Mouse (Mus musculus): ENCODE measurements at regions not wholly inside any gene's neighbourhood (a gene's known extent, or its start where the extent isn't known, plus 50 kb on each side); places are given as distances from the start of the nearest gene placed in this dataset.

DNA sequence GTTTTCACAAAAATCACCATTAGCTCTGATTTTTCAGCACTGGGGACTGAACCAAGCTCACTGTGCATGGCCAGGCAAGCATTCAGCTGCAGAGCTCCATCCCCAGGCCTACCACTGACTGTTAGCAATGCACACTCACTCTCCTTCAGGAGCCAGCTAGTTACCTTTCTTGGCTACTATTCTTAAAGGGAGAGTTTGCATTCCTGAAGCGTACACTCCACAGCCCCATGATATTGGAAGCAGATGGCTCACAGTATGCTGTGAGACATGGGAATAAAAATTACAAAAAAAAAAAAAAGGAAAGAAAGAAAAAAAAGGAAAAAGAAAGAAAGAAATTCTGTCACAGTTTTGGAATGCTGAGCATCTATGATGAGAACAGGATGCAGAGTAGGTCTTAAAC, 352.8 kb downstream of the Sorl1 start:
- no peak for ATAC-seq (replicated peaks; ENCODE audit: low read depth, poor library complexity, severe bottlenecking)

DNA sequence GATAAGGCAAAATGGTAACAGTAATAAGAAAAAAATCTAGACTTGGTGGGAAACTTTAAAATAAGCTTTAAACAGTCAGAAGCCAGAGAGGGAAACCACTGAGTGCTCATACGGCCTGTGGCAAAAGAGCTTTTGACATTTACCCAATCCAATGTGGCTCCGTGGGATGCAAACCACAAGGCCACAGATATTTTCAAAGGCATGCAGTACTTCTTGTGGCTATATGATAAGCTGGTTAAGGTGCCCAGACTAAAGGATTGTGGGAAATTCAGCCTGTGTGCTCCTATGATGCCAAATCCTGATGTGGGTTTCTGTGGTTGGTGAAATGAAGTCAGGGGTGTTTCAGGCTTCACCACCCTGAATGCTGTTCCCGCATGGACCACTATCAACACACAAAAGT, 355.8 kb downstream of the Sorl1 start:
- ATAC-seq (replicated peaks; ENCODE audit: low read depth, poor library complexity, severe bottlenecking): no peak

DNA sequence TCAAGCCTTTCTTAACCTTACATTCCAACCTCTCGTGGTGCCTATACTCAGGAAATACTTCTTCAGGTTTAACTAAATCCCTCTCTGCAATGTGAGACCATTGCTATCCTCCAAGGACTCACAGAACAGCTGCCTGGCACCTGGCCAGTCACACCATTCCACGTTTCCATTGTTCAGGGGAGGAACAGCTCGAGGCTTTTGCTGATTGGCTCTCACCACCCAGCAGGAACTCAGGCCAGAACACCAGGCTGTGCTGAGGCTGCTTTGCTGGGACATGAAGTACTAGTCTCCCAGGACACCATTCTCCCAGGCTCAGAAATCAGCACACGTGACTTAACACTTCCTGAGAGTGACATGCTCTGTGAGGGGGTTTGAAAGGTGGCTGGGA, 357.6 kb downstream of the Sorl1 start:
- ATAC-seq (replicated peaks; ENCODE audit: low read depth, poor library complexity, severe bottlenecking): no peak

DNA sequence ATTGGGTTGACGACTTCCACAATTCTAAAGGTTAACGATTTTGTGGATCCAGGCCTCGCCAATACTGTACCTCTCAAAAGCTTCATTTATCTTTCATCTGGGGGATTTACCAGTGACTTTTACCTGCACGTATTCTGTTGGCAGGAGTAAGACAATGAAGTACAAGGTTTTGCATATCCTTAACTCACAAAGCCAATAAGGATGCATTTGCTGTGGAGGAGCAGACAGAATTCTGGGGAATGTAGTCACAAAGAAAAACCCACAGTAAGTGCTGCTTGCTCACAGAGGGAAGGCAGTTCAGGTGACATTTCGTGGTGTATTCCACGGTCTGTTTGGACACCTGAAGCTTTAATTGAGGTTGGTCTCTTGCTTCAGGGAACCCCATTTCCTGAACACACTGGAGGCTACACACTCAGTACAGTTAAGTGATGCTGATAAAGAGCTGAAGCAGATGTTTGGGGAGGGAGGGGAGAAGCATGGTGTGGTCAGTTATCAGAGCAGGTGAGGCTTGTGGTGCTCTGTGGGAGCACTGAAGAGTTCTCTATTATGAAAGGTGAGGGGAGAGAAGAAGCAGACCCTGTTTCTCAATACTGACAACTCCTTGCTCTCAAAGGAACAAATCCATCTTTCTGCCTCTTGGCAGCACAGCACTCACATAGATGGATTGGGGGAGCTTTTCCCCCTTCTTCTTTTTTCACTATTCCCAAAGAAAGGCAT, 358.1 kb downstream of the Sorl1 start:
- no peak for ATAC-seq (replicated peaks; ENCODE audit: low read depth, poor library complexity, severe bottlenecking)

DNA sequence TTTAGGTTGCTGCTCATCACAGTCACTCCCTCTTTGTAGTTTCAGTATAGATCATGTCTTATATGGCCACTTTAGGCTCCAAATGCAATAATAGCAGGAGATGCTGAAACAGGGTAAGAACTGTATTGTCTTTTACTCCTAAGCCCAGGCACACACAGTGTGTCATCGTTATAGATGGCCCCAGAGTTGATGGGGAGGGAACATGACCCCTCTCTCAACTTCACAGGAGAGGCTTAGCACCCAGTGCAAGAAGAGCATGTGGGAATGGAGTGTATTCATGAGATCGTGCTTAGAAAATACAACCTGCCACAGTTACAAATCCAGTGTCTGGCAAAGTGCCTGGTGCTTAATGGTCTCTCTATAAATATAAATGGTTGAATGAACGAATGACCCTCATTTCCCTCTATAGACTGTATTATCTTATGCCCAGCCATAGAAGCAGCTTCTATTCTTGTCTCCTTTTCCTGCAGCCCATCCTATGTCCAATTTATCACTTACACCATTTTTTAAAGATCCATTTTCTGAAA, 363.0 kb downstream of the Sorl1 start:
- no peak for ATAC-seq (replicated peaks; ENCODE audit: low read depth, poor library complexity, severe bottlenecking)

DNA sequence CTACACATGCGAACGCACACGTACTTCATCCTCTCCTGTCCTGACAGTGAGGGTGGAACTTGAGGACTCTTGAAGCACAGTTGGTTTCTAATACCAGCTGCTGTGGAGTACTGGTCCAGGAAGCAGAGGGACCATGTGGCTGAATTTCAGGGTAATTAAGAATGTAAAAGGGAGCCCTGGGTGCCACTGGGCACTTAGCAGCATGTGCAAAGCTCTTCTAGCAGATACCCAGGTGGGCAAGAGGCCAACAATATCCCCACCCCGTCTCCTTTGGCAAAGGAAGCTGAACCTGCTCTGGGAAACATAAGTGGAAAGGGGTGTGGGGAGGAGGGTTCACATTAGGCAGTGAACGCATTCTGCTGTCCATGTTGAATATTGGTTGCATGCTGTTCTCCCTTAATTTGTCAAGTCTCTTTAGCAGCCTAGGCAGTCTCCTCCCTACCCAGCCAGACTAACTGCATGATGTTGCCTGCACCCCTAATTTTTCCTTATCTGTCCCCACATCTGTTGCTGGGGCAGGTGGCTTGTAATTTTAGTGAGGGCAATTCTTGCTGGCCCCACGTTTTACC, 369.6 kb downstream of the Sorl1 start:
- no peak for ATAC-seq (replicated peaks; ENCODE audit: low read depth, poor library complexity, severe bottlenecking)

DNA sequence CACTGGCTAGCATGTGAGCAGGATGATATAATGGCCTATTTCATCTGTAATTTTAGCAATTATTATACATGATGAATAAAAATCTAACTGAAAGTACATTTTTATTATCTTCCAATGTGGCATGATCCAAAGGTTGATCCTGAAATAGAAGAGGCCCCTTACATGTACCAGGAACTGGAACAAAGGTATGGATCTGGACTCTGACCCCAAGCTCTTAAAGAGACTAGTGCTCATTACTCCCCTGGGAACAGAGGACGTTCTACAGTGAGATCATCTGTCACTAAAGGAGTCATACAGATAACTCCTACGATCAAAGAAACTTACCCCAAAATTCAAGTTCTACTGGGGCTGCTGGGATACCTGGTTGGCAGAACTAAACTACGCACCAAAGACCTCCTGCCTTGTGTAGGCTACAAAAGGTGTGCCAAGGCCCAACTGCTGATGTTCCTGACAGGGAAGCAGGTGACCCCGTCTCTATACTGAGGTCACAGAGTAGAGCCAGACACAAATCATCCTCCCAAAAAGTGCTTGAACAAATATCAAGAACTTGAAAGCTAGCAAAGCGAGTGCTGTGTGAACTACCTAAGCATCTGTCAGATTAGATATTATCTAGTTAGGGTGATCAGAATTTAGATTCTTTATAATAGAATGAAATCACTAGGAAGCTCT, 378.0 kb downstream of the Sorl1 start:
- ATAC-seq (replicated peaks; ENCODE audit: low read depth, poor library complexity, severe bottlenecking): no peak

DNA sequence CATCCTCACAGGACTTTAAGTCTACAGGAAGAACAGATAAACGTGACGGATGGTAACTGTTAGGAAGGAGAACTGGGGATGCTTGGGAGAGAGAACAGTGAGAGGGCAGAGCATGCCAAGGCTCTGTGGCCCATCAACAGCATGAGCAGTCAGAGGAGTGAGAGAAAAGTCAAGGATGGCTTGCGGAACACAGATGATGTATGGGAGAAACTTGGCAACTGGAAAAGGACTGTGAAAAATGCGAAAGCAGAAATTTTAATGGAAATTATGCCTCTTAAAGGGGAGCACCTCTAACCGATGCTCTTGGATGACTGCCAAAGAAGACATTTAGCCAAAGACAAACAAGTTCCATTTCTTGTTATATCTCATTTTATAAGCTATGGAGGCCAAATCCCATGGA, 382.6 kb downstream of the Sorl1 start:
- no peak for ATAC-seq (replicated peaks; ENCODE audit: low read depth, poor library complexity, severe bottlenecking)

DNA sequence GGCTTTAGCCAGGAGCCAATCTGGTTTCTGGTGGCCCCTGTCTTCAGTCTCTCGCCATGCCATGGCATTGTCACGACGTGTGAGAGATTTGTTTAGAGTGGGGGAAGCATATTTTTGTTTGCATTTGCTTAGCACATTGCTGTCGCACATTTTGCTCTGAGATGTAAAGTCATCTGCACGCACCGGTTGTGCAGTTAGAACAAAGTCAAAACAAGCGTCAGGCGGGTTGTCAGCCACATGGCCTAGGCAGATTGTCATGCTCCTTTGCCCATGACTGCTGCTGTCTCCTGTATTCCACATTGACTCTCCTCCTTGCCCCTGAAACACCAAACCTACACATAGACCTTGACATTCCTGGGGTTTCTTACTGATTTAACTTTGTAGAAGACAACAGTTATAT, 383.6 kb downstream of the Sorl1 start:
- ATAC-seq (replicated peaks; ENCODE audit: low read depth, poor library complexity, severe bottlenecking): no peak

DNA sequence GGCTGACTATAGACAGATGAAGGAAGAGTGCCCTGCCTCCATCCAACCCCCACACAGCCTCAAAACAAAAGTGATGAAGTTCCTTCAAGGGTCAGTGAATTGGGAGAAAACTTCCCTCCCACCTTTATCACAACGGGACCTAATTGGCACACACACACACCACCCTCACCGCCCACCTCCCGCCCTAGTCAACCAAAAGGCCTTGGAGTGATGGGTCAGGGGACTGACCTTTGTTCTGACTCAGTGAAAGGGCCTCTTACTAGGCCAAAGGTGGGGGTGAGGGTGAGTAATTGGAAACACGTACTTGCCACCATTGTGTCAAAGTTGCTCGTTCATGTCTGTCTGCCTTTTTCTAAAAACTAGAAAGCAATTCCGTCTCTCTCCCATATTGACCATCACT, 386.4 kb downstream of the Sorl1 start:
- ATAC-seq (replicated peaks; ENCODE audit: low read depth, poor library complexity, severe bottlenecking): no peak

DNA sequence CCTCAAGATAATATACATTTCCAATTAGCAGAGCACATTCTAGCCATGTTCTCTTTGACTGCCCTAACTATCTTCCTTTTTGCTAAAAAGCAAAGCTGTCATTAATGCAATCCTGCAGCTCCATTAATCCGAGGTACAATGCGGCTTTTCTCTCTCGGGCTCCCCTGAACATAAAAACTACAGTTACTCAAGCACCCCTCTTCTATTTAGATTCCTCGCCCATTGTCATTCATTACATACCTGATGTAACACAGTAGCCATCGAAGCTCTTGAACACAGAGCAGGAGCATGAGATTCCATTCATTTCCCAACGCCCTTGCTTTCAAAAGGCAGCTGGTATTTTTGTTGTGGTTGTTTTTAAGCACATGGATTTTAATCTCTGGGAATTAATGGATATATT, 387.2 kb downstream of the Sorl1 start:
- no peak for ATAC-seq (replicated peaks; ENCODE audit: low read depth, poor library complexity, severe bottlenecking)

DNA sequence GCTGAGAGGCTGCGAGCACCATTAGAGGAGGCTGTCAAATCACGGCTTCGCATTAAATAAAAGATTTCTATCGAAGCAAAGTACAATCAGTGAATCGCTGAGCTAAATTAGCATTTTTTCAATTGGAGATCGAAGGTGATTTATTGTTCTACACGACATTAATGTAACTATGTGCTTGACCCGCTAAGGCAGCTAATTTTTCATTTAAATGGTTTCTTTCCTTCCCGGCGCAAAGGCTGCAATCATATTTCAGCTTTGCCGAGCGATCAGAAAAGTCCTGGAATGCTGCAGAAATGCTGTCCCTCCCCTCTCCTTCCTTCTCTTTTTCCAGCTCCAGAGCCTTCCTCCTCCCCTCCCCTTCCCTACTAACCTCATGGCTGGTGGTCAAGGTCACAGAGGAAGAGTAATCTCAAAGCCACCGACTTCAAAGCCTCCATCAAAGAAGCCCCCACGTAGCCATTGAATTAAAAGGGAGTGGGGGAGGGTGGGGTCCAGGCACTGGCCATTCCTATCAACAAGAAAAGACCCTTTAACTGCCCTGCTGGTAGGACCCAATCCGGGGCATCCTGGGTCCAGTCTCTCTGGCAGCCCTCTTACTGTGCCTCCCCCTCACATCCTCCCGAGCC, 387.8 kb downstream of the Sorl1 start:
- no peak for ATAC-seq (replicated peaks; ENCODE audit: low read depth, poor library complexity, severe bottlenecking)

DNA sequence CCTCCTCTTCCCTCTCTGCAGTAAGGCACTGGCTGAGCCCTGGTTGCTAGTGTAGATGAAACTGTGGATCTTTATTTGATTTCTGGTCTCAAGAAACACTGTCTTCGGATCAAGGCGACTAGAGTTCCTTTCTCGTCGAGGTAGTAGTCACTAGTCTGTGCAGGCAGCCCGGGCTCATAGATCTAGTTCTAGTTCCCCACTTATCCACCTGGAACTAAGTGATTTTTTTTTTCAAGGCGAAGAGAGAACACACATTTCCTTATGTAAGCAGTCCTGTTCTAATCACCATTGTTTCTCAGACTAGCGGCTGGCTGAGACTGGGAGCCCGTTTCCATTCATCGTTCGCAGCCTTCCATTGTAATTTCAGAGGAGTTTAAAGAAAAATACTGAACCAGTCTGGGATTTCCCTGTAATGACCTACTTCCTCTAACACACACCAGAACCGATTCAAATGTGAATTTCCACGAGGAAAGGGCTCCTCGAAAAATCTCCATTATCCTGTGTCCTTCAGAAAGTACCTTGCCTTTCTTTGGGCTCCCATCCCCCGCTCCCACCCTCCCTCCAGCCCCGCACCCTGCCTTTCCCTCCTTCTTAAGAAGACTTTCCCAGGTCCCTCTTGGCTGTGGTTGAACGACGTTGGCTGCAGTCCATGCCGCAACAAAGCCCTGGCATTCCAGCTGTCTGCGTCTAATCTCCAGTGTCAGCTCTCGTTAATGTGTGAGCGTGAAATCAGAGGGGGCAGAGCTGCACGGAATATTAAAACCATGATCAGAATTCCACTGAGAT, 388.5 kb downstream of the Sorl1 start:
- no peak for ATAC-seq (replicated peaks; ENCODE audit: low read depth, poor library complexity, severe bottlenecking)

DNA sequence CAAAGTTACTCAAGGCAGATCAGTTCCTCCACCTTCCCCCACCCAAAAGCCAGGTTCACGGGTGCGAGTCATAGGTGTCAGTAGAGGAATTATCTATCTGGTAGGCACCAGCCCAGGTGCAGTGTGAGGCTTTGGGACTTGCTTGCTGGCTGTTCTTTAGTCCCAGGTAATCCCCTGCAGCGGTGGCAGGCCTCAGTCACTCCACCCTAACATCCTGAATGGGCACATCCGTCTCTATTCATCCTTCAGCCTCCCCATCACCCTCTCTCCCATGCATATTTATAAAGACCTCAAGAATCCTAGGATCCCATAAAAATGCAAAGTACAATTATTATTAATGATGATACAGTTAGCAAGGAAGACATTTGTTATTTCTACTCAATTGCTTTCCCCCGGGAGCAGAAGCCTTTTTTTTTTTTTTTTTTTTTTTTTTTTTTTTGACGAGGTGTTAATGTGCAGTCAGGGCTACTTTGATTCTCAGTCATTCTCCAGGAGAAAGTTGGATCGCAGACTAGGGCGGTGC, 389.1 kb downstream of the Sorl1 start:
- ATAC-seq (replicated peaks; ENCODE audit: low read depth, poor library complexity, severe bottlenecking): no peak

DNA sequence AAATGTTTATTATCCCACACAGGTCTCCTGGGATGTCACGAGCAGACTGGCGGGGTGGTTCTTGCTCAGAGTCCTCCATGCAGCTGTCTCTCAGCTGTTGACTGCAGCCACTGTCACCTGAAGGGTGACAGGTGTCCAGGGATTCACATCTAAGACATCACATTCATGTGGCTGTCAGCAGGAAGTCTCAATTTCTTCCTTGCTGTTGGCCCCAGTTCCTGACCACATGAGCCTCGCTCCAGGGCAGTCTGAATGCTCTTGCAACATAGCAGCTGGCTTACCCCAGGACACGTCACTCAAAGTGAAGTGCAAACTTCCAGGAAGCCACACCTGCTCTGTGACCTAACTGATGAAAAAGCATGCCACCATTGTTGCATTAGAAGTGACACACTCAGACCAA, 402.5 kb downstream of the Sorl1 start:
- no peak for ATAC-seq (replicated peaks; ENCODE audit: low read depth, poor library complexity, severe bottlenecking)

DNA sequence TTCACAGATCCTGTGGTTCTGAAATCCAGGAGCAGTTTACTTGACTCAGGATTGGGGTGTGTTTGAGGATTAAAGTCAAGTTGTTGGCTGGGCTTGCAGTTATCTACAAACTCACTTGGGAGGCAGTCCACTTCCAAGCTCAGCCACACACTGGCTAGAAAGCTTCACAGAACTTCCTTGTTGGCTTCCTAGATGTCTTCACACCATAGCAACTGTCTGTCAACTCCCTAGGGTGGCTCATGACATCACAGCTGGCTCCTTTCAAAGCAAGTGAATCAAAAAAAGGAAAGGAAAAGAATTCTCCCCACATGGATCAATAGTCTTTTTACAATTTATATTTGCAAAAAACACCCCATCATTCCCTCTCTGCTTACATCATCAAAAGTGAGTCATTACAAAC, 408.9 kb downstream of the Sorl1 start:
- ATAC-seq (replicated peaks; ENCODE audit: low read depth, poor library complexity, severe bottlenecking): no peak

DNA sequence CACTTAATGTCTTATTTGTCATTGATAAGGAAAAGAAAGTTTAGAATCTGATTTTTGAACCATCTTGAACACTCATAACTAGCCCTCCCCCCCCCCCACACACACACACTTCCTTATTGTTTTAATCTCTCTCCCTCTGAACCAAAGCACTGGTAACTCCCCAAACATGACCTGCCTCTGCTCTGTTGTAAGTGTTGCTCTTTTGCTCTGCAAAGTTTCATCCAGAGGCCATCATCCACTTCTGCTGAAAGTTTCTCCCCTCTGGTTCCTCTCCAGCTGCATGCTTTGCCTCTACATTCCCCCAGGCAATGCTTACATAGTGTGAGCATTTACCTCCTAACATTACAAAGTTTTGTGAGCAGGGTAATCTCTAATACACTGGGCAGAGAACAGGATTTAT, 418.1 kb downstream of the Sorl1 start:
- no peak for ATAC-seq (replicated peaks; ENCODE audit: low read depth, poor library complexity, severe bottlenecking)

DNA sequence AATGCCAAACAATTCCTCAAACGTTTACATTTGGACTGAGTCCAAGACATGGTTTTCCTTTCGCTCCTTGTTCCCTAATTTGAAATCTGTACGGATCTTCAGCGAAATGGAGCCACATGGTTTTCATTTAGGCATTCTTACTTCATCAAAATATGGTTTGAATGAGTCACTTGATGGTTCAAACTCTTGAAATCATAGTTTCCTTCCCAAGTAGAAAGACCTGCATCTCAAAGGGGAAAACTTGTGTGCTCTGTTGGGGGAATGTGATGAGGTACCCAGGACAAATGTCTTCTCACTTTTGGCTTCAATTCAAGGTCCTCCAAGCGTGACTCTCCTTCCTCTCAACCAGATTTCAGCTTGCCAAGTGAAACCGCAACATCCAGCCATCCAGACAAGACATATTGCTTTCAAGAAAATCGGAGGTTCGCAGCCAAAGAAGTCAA, 418.6 kb downstream of the Sorl1 start:
- no peak for ATAC-seq (replicated peaks; ENCODE audit: low read depth, poor library complexity, severe bottlenecking)

DNA sequence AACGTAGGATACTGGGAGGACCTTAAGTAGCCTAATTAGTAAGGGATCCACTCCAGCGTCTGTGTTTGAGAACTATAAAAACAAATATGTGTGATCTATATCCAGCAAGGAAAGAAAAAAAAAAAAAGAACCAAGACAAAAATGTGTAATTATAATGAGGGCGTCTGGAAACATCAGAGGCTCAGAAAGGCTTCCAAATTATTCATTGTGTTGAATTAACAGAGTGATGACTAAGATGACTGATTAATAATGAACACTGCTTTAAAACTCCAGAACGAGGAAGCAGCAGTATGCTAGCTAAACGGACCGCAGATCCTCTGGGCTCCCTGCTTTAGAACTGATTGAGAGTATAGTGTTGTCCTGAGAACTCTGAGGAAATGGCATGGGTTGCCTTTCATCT, 421.0 kb downstream of the Sorl1 start:
- no peak for ATAC-seq (replicated peaks; ENCODE audit: low read depth, poor library complexity, severe bottlenecking)

DNA sequence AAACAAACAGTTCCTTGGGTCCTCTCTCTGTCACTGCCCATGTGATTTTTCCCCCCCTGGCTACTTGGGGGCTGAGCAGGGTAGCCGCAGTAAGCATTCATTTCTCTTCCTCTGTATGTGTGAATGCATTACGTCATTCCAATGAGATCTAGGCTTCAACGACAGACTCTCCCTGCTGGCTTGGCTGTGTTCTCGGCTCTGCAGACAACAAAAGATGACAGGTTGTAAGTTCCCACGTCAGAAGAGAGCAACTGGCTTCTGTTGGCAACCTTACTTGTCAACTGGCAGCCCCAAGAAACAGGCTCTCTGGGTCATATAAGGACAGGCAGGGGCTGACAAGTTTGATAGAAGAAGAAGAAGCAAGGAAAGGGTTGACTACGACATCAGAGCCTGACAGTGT, 423.4 kb downstream of the Sorl1 start:
- ATAC-seq (replicated peaks; ENCODE audit: low read depth, poor library complexity, severe bottlenecking): no peak

Measured in common myeloid progenitor, adult 5-6 weeks (primary cell).